Mouse (Mus musculus): ENCODE measurements around the gene Map2k1.

DNA sequence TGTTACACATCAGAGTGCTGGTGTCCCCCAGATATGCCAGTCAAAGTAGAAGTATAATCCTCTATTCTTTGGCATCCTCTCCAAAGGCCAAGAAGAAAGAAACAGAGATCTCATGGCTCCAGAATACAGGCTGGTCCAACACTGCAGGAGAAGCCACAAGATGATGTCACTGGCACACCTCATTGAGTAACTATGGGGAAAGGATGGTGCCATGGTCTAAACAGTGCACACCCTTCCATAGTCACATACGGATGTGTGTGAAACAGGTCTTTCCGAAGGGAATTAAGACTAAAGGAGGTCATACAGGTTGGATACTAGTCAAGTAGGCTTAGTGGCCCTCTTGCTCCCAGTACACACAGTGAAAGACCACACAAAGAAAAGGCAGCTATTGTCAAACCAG, 36.8 kb downstream of the Map2k1 start:
- no peak for TF ChIP-seq TAL1 (IDR thresholded peaks at IDR 0.05; ENCODE audit: low read length)
- no peak for TF ChIP-seq GATA1 (IDR thresholded peaks at IDR 0.05; ENCODE audit: low read length)
